Mouse (Mus musculus): ENCODE data around the gene Ctnna3.

GRCm38 (mm10) chr10:63869123-63869522, 439.2 kb downstream of the Ctnna3 start:
- no peak for TF ChIP-seq CTCF (IDR thresholded peaks at IDR 0.05; ENCODE audit: extremely low read depth, insufficient read depth, low read length)
- TF ChIP-seq POLR2A (IDR thresholded peaks at IDR 0.05; ENCODE audit: extremely low read depth, insufficient read depth, low read length): no peak
